Mouse (Mus musculus) hindbrain, embryonic 14.5 days (tissue): Measurements from ENCODE around the gene Slc17a7. TPM values are rescaled to one million over a fixed set of nuclear protein-coding genes. Genes with fewer than 3 reads are reported as not detected.

ENCODE experiments used
- ATAC-seq: fragments of 200-750 bp; cut with Nextera tagmentation; 2 replicates; pipeline ENCODE4 v1.8.0; 2017; ENCODE audit warnings: moderate number of reproducible peaks, mild to moderate bottlenecking, moderate TSS enrichment, moderate library complexity; ENCODE audit not compliant: low FRiP score
- DNase-seq: peaks from one replicate; pipeline ENCODE4 v3.0.0-alpha.2; 2015; ENCODE audit warnings: low spot score
- H3K27ac ChIP-seq: fragments of 300-500 bp; sonication (generic); 2 replicates; pipeline ENCODE4 v1.5.1; 2014; ENCODE audit warnings: mild to moderate bottlenecking, moderate library complexity
- H3K27me3 ChIP-seq: fragments of 300-500 bp; sonication (generic); 2 replicates; pipeline ENCODE4 v1.6.1; 2014; ENCODE audit warnings: mild to moderate bottlenecking, low read length, mixed read lengths; ENCODE audit not compliant: control insufficient read depth, insufficient read depth
- H3K36me3 ChIP-seq: fragments of 300-500 bp; sonication (generic); replicated peaks from 2 replicates; pipeline ENCODE4 v1.6.1; 2014; ENCODE audit not compliant: control insufficient read depth, insufficient read depth
- H3K4me1 ChIP-seq: fragments of 300-500 bp; sonication (generic); replicated peaks from 2 replicates; pipeline ENCODE4 v1.6.1; 2014; ENCODE audit warnings: antibody characterized with exemption, low read length, mixed read lengths; ENCODE audit not compliant: control insufficient read depth, insufficient read depth
- H3K4me2 ChIP-seq: fragments of 300-500 bp; sonication (generic); replicated peaks from 2 replicates; pipeline ENCODE4 v1.6.1; 2014; ENCODE audit warnings: mild to moderate bottlenecking, moderate library complexity
- H3K4me3 ChIP-seq: fragments of 300-500 bp; sonication (generic); replicated peaks from 2 replicates; pipeline ENCODE4 v1.5.1; 2014; ENCODE audit warnings: mild to moderate bottlenecking, low read length
- H3K9ac ChIP-seq: fragments of 300-500 bp; sonication (generic); 2 replicates; pipeline ENCODE4 v1.6.1; 2014
- H3K9me3 ChIP-seq: fragments of 300-500 bp; sonication (generic); 2 replicates; pipeline ENCODE4 v1.6.1; 2016; ENCODE audit warnings: low read length; ENCODE audit not compliant: control insufficient read depth
- WGBS: fragments of 180-500 bp; shearing (Covaris S2); extraction: QIAGEN DNeasy Blood & Tissue Kit; methylation state at CpG from one replicate; pipeline ENCODE4 v1.1.7; 2014; 5-methylcytosine and 5-hydroxymethylcytosine counted together
- polyA plus RNA-seq: library from polyadenylated mRNA; unstranded; fragments of >200 nt; fragmentation: Nextera tagmentation; extraction: Ambion mirVana; gene quantifications from 2 replicates; pipeline ENCODE4 v1.2.1, GENCODE M21; 2014

Gene Slc17a7
- polyA plus RNA-seq, 1 experiment from 2014 or later, result 0.48 TPM

DNA sequence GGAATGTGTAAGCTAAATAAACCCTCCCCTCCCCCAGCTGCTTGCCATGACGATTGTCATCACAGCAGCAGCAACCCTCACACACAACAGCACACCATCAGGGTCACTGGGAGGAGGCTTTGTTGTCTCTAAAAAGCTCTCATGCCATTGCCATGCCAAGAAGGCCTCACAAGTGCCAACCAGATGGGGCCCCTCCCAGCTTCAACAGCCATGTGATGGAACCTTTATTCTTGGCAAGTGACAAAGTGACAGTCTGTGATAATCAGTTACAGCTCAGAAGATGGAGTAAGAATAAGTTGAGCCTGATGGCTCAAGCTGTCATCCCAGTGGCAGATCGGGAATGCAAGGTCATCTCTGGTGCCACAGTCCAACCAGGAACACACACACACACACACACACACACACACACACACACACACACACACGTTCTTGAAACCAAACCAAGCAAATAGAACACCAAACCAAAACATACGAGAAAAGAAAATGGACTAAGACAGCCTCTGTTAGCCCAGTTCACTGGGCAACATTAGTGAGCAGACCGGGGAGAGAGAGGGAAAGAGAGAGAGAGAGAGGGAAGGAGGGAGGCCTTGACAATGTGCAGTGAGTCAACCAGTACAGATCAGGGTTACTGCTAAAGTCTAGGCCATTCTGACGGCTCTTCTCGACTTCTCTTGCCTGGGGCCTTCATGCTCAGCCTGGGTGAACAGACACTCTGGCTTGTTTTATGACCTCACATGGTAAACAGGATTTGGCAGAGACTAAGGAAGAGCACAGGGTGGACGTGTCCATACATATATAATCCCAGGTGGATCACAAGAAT, 23.6 kb upstream of the Slc17a7 start:
- H3K4me2 ChIP-seq, result no peak overlapping the region
- H3K9ac ChIP-seq, result no peak overlapping the region
- H3K27ac ChIP-seq, result no peak overlapping the region
- H3K36me3 ChIP-seq, result peaks cover 6% of the 10 kb centered on the region; the same call in 1 of the 2 replicates
- H3K9me3 ChIP-seq, result no peaks in the 10 kb centered on the region
- ATAC-seq (no peak), DNase-seq (no peak)
- no peak overlapping the region for H3K4me3 ChIP-seq
- 0 out of 2 replicates have a peak, but pooled peaks cover 6% of the 10 kb centered on the region for H3K4me1 ChIP-seq
- H3K27me3 ChIP-seq, result 0 out of 2 replicates have a peak, but pooled peaks cover 5% of the 10 kb centered on the region
- 79% methylated on average over 8 of the region's 8 CpGs for WGBS

DNA sequence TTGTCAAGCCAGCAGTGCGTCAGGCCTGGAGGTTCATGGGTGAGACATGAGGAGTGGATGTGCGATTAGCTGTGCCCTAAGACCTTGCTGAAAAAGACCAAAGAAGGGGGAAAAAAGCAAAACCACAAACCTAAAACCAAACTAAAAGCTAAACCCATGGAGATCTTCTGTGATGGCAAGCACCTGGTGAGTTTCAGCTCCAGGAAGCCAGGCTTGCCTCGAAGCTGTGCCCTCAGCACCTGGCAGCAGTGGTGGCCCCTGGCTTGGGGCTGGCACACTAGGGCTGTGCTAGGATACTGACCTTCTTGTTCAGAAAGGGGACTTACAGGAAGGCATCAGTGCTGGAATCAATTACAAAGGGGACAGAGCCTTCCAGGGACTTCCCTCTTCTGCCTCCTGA, 22.4 kb upstream of the Slc17a7 start:
- Histone ChIP-seq H3K27me3 (no peaks in the 10 kb centered on the region), H3K27ac (no peak overlapping the region), H3K4me3 (no peak overlapping the region), H3K4me1 (no peaks in the 10 kb centered on the region), H3K9ac (no peak overlapping the region), H3K4me2 (no peak overlapping the region), H3K36me3 (peaks cover 6% of the 10 kb centered on the region; the same call in 1 of the 2 replicates), H3K9me3 (no peaks in the 10 kb centered on the region)
- WGBS, result 91% methylated on average over 3 of the region's 3 CpGs
- ATAC-seq (no peak), DNase-seq (no peak)

DNA sequence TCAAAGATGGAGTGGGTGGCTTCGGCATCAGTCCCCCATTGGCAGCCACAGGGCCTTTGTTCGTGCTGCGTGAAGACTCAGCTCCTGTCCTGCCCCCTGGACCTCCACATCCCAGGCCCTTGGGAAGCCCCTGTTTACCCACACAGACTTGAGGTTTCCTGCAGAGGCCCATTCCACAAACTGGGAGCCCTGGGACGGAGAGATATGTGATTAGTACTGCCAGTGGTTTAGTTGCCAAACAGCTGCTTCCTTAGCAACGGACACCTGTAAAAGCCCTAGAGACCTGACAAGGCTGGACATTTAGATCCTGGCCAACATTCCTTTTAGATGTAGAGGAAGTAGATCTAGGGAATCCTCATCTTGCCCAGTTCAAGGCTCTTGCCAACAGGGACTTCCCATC, 21.8 kb upstream of the Slc17a7 start:
- ATAC-seq (no peak), DNase-seq (no peak)
- no peak overlapping the region for H3K4me2 ChIP-seq
- no peak overlapping the region for H3K9ac ChIP-seq
- 88% methylated on average over 5 of the region's 5 CpGs for WGBS
- H3K36me3 ChIP-seq, result peaks cover 6% of the 10 kb centered on the region; the same call in 1 of the 2 replicates
- H3K27ac ChIP-seq, result no peak overlapping the region
- H3K4me1 ChIP-seq, result no peaks in the 10 kb centered on the region
- no peaks in the 10 kb centered on the region for H3K9me3 ChIP-seq
- no peaks in the 10 kb centered on the region for H3K27me3 ChIP-seq
- H3K4me3 ChIP-seq, result no peak overlapping the region

DNA sequence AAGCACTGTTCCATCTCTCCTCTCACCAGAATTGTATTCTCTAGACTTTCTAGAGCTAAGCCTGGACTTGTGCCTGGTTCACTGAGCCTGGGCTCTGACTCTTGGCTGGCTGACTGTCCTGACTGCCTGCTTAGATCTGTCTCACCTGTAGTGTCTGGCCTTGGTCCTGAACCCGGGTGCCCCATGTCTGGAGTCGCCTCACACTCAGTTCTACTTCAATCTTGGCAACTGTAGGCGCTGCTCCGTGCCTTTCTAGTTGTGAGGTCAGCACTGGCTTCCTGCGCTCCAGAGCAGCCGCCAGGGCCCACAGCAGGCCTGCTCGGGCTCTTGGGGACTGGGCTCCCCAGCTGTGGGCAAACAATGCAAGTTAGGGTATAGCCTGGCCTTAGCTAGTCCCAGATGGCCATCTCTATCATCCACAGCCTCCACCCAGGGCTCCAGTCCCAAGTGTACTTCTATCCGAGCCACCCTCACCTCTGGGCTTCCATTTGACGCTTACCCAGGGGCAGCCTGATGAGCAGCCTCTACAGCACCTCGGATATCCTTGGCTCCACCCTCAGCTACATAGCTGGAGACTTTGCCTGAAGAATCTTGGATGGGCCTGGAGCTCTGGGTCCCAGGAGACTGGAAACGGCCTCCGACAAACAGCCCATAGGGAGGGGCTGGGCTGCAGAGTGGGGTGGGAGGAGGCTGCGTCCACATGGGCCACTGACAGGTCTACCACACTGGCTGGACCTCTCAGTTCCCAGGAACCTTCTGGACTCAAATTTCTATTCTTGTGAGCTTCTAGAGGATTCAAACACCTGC, 19.2 kb upstream of the Slc17a7 start:
- H3K27ac ChIP-seq, result no peak overlapping the region
- H3K27me3 ChIP-seq, result no peaks in the 10 kb centered on the region
- H3K36me3 ChIP-seq, result peaks cover 12% of the 10 kb centered on the region; the same call in 1 of the 2 replicates
- ATAC-seq (no peak), DNase-seq (no peak)
- no peaks in the 10 kb centered on the region for H3K9me3 ChIP-seq
- no peak overlapping the region for H3K9ac ChIP-seq
- no peak overlapping the region for H3K4me2 ChIP-seq
- WGBS, result 89% methylated on average over 13 of the region's 13 CpGs
- H3K4me1 ChIP-seq, result no peaks in the 10 kb centered on the region
- no peak overlapping the region for H3K4me3 ChIP-seq

DNA sequence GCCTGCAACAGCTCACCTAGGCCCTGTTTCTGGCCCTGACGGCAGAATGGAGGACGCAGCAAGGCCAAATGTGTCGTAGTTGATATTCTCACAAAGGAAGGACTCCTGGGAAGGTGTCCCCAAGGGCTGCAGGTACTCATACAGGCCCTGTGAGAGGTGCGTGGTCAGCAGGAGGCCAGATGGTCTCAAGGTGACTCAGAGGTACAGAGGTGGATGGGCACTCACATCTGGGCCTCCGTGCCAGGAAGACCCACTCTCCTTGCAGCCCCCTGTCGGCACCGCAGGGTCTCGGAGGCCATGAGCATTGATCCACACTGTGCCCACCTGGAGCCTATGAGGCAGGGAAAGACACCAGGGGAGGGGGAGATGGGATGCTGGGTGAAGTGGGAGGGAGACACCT, 18.3 kb upstream of the Slc17a7 start:
- Histone ChIP-seq H3K4me3 (no peak overlapping the region), H3K36me3 (peaks cover 12% of the 10 kb centered on the region; the same call in 1 of the 2 replicates), H3K27ac (no peak overlapping the region), H3K4me1 (no peaks in the 10 kb centered on the region), H3K9ac (no peak overlapping the region), H3K4me2 (no peak overlapping the region), H3K27me3 (no peaks in the 10 kb centered on the region), H3K9me3 (no peaks in the 10 kb centered on the region)
- ATAC-seq (no peak), DNase-seq (no peak)
- 96% methylated on average over 8 of the region's 8 CpGs for WGBS

DNA sequence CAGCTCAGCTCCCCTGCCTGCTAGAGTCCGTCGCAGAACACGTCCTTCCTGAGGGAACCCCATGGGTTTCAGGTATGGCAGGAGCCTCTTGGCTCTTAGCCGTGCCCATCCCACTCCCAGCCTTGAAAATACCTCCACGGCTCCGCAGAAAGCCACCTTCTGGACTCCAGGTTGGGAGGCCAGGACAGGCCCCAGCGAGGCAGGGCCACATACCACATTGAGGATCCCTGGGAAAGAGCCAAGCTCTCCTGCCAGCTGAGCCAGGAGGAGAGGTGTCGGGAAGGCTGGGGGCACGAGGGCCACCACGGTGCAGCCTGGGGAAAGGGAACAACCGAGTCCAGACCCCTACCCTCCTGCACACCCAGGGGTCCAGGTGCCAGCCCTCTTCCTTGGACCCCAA, 16.5 kb upstream of the Slc17a7 start:
- Histone ChIP-seq H3K9ac (no peak overlapping the region), H3K4me3 (no peak overlapping the region), H3K27me3 (no peaks in the 10 kb centered on the region), H3K4me2 (no peak overlapping the region), H3K4me1 (no peaks in the 10 kb centered on the region), H3K36me3 (peaks cover 11% of the 10 kb centered on the region; the same call in 1 of the 2 replicates), H3K9me3 (no peaks in the 10 kb centered on the region), H3K27ac (no peak overlapping the region)
- WGBS, result 94% methylated on average over 11 of the region's 11 CpGs
- DNase-seq (no peak), ATAC-seq (no peak)

DNA sequence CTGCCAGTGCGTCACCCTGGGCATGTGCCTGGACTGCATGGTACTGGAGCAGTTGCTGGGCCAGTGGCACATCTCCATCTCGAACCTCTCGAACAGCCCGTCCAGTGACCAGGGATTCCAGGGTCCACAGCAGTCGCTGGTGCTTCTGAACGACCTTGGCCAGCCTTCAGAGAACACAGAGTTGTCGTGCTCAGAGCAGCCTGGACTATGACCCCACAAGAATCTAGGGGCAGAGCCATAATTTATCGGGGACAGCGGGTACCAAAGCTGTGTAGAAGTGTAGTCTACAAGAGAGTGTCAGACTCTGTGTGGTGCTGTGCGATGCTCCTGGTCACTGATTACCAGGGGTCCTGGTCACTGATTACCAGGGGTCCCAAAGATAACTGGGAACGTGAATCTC, 15.8 kb upstream of the Slc17a7 start:
- H3K9ac ChIP-seq, result no peak overlapping the region
- 0 out of 2 replicates have a peak, but pooled peaks cover 6% of the 10 kb centered on the region for H3K36me3 ChIP-seq
- H3K4me2 ChIP-seq, result no peak overlapping the region
- 86% methylated on average over 11 of the region's 11 CpGs for WGBS
- no peak overlapping the region for H3K4me3 ChIP-seq
- no peak overlapping the region for H3K27ac ChIP-seq
- H3K4me1 ChIP-seq, result no peaks in the 10 kb centered on the region
- H3K9me3 ChIP-seq, result no peaks in the 10 kb centered on the region
- DNase-seq, result no peak
- H3K27me3 ChIP-seq, result no peaks in the 10 kb centered on the region
- no peak for ATAC-seq

DNA sequence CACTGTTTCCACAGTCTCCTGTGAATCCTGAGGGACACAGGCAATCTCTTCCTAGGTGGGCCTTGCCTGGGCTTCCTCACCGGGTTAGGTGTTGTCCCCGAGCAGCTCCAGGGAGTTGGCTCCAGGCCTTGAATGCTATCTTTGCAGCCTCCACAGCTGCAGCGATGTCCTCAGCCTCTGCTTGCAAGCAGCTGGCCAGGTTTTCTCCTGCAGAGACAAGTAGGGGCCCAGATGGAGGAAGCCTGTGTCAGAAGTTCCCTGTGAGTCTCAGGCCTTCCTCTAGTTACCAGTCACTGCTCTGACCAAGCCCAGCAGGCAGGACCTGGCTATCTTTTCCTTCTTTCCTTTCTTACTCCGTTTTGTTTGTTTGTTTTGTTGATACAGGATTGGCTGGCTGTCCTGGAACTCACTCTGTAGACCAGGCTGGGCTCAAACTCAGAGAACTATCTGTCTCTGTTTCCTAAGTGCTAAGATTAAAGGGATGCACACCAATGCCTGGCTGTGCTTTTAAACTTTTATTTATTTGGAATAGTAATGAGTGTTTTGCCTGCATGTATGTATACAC, 15.1 kb upstream of the Slc17a7 start:
- Histone ChIP-seq H3K27ac (no peak overlapping the region), H3K4me1 (0 out of 2 replicates have a peak, but pooled peaks cover 3% of the 10 kb centered on the region), H3K36me3 (0 out of 2 replicates have a peak, but pooled peaks cover 6% of the 10 kb centered on the region), H3K4me3 (no peak overlapping the region), H3K27me3 (no peaks in the 10 kb centered on the region), H3K9ac (no peak overlapping the region), H3K9me3 (no peaks in the 10 kb centered on the region), H3K4me2 (no peak overlapping the region)
- ATAC-seq (no peak), DNase-seq (no peak)
- 65% methylated on average over 4 of the region's 4 CpGs for WGBS

DNA sequence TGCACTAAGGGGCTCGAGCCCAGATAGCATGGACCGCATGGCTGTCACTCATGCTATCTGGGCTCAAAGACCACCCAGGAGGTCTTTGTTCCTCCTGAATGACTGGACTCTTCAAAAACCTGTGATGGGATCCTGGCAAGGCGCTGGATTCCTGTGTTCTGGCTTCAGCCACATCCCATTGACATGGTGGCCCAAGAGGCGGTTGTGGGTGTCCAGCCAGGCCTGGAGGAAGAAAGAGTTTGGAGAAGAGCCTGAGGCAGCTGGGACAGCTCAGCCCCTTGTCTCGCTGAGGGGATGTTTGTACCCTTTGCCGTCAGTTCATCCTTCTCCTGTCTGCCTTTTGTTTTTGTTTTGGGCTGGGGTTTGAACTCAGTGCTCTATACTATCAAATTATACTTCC, 14.2 kb upstream of the Slc17a7 start:
- Histone ChIP-seq H3K27ac (no peak overlapping the region), H3K4me1 (0 out of 2 replicates have a peak, but pooled peaks cover 5% of the 10 kb centered on the region), H3K36me3 (0 out of 2 replicates have a peak, but pooled peaks cover 6% of the 10 kb centered on the region), H3K4me2 (no peak overlapping the region), H3K27me3 (no peaks in the 10 kb centered on the region), H3K9ac (no peak overlapping the region), H3K4me3 (no peak overlapping the region), H3K9me3 (no peaks in the 10 kb centered on the region)
- ATAC-seq (no peak), DNase-seq (no peak)
- 28% methylated on average over 6 of the region's 6 CpGs for WGBS
